In the genomic region with DNA sequence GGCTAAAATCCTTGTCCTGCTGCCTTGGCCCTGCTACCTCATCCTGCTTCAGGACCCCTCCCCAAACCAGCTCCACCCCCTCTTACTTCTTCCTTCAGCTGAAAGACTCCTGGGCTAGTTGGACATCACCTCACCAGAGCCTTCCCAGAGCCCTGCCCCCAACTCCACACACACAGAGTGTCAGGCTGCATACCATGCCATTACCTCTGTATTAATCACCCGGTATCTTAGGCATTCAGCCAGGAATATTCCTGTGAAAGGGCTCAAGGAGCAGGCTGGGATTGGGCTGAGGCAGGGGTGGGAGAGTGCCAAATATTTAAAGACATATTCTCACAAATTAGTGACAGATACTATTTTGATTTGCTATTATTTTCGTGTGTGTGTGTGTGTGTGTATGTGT, we compare ENCODE assay signal across 20 mouse cellular contexts. TPM values are rescaled to one million over a fixed set of nuclear protein-coding genes. Genes with fewer than 3 reads are reported as not detected.
DNase-seq lines count a peak whose midpoint lies in the region; ATAC-seq and TF ChIP-seq lines count a peak whose summit lies in the region.
"Had no signal": no experiment of that assay in that cellular context is flagged by ENCODE, and none has a peak within 500 bp of the region (broad histone marks: within the 10 kb centered on the region; RNA-seq: fewer than 3 reads in every experiment).

No protein-coding gene starts in this region.

- H3K4me3 ChIP-seq in hindbrain, embryonic 13.5 days = no peak overlapping the region
- no peak overlapping the region for H3K4me3 ChIP-seq in hindbrain, embryonic 11.5 days (ENCODE audit: low read depth, low read length)
- H3K4me3 ChIP-seq in lung, postnatal 0 days (ENCODE audit: low read depth, low read length) = no peak overlapping the region
- no peak overlapping the region for H3K4me3 ChIP-seq in stomach, embryonic 15.5 days (replicated peaks)
- H3K4me3 ChIP-seq: megakaryocyte, embryonic 14.5 days had no signal

- CTCF ChIA-PET in Patski (lab: Charles Lee) = no interaction called here

- H3K4me2 ChIP-seq in hindbrain, embryonic 13.5 days = no peak overlapping the region
- H3K4me2 ChIP-seq in hindbrain, embryonic 11.5 days (replicated peaks; ENCODE audit: low read depth, low read length) = no peak overlapping the region
- no peak overlapping the region for H3K4me2 ChIP-seq in lung, postnatal 0 days (replicated peaks; ENCODE audit: low read depth, low read length)
- H3K4me2 ChIP-seq in stomach, embryonic 15.5 days = no peak overlapping the region

- peaks cover 23% of the 10 kb centered on the region for H3K4me1 ChIP-seq in hindbrain, embryonic 13.5 days (replicated peaks)
- 0 out of 2 replicates have a peak, but pooled peaks cover 2% of the 10 kb centered on the region for H3K4me1 ChIP-seq in hindbrain, embryonic 11.5 days (replicated peaks; ENCODE audit: control insufficient read depth, insufficient read depth, low read length)
- H3K4me1 ChIP-seq in lung, postnatal 0 days (ENCODE audit: insufficient read depth, low read depth, low read length) = peaks cover 15% of the 10 kb centered on the region
- H3K4me1 ChIP-seq in stomach, embryonic 15.5 days = peaks cover 22% of the 10 kb centered on the region

- H3K27ac ChIP-seq in hindbrain, embryonic 13.5 days = no peak overlapping the region
- H3K27ac ChIP-seq in hindbrain, embryonic 11.5 days (ENCODE audit: low read depth, low read length) = no peak overlapping the region
- no peak overlapping the region for H3K27ac ChIP-seq in lung, postnatal 0 days (ENCODE audit: low read length)
- no peak overlapping the region for H3K27ac ChIP-seq in stomach, embryonic 15.5 days

- TF ChIP-seq CTCF in lung, postnatal 0 days (IDR thresholded peaks at IDR 0.05) = no peak
- no peak for TF ChIP-seq CTCF in Patski (IDR thresholded peaks at IDR 0.05)

- H3K9ac ChIP-seq in hindbrain, embryonic 13.5 days = 0 out of 2 replicates have a peak overlapping the region, but pooled peaks have one; percentile 35
- no peak overlapping the region for H3K9ac ChIP-seq in hindbrain, embryonic 11.5 days (ENCODE audit: low read depth, low read length)
- H3K9ac ChIP-seq in lung, postnatal 0 days (replicated peaks; ENCODE audit: low read depth) = no peak overlapping the region
- no peak overlapping the region for H3K9ac ChIP-seq in stomach, embryonic 15.5 days
- H3K9ac ChIP-seq: liver, postnatal 0 days had no signal

- H3K27me3 ChIP-seq in hindbrain, embryonic 13.5 days = no peaks in the 10 kb centered on the region
- H3K27me3 ChIP-seq in hindbrain, embryonic 11.5 days (ENCODE audit: control insufficient read depth, insufficient read depth, low read length) = no peaks in the 10 kb centered on the region
- no peaks in the 10 kb centered on the region for H3K27me3 ChIP-seq in lung, postnatal 0 days (replicated peaks; ENCODE audit: insufficient read depth, low read length)
- H3K27me3 ChIP-seq in Patski = no peaks in the 10 kb centered on the region
- no peaks in the 10 kb centered on the region for H3K27me3 ChIP-seq in stomach, embryonic 15.5 days (replicated peaks)

- 0 out of 2 replicates have a peak, but pooled peaks have one; percentile 33 for TF ChIP-seq EP300 in lung, postnatal 0 days (IDR thresholded peaks at IDR 0.05)

- H3K36me3 ChIP-seq in hindbrain, embryonic 13.5 days = no peaks in the 10 kb centered on the region
- no peaks in the 10 kb centered on the region for H3K36me3 ChIP-seq in hindbrain, embryonic 11.5 days (ENCODE audit: control insufficient read depth, insufficient read depth, low read length)
- H3K36me3 ChIP-seq in lung, postnatal 0 days (ENCODE audit: insufficient read depth, low read length) = no peaks in the 10 kb centered on the region
- no peaks in the 10 kb centered on the region for H3K36me3 ChIP-seq in stomach, embryonic 15.5 days

- H3K9me3 ChIP-seq in hindbrain, embryonic 13.5 days = no peaks in the 10 kb centered on the region
- no peaks in the 10 kb centered on the region for H3K9me3 ChIP-seq in hindbrain, embryonic 11.5 days (ENCODE audit: control insufficient read depth, low read length)
- H3K9me3 ChIP-seq in lung, postnatal 0 days (ENCODE audit: low read length) = no peaks in the 10 kb centered on the region
- no peaks in the 10 kb centered on the region for H3K9me3 ChIP-seq in stomach, embryonic 15.5 days

- 61% methylated on average over 2 of the region's 2 CpGs for WGBS in hindbrain, embryonic 13.5 days
- WGBS in hindbrain, embryonic 11.5 days = 61% methylated on average over 2 of the region's 2 CpGs
- WGBS in lung, postnatal 0 days = 23% methylated on average over 2 of the region's 2 CpGs
- WGBS in stomach, embryonic 15.5 days = 32% methylated on average over 2 of the region's 2 CpGs

- ATAC-seq in hindbrain, embryonic 13.5 days (ENCODE audit: low FRiP score) = no peak
- ATAC-seq in hindbrain, embryonic 11.5 days (ENCODE audit: low FRiP score) = no peak
- ATAC-seq in lung, postnatal 0 days = no peak
- ATAC-seq in Patski = peak; percentile 71
- ATAC-seq in stomach, embryonic 15.5 days (ENCODE audit: insufficient read depth, low FRiP score, low read depth) = peak; percentile 20; the same call in 1 of the 2 replicates
- ATAC-seq: hindbrain, embryonic 16.5 days; liver, postnatal 0 days had no signal

- POLR2A ChIA-PET in Patski (lab: Charles Lee) = no interaction called here

- no peak for DNase-seq in hindbrain, embryonic 11.5 days (ENCODE audit: low spot score)
- DNase-seq in lung, postnatal 0 days (ENCODE audit: low spot score) = peak; percentile 58
- no peak for DNase-seq in lung, postnatal 4 days
- no peak for DNase-seq in Patski (ENCODE audit: low read depth, low spot score)
- DNase-seq in thymus, postnatal 10 days (ENCODE audit: low spot score in 2 of 2) = no peak
- DNase-seq in urinary bladder, postnatal 36 days (ENCODE audit: low spot score in 2 of 2) = no peak
- DNase-seq: adrenal gland, postnatal 10 days; cerebellum, adult 2 months; gastrocnemius, postnatal 10 days; liver; liver, postnatal 0 days; right cerebral cortex, adult 18-20 months; thymus, postnatal 36 days had no signal

- in situ Hi-C loops in Patski (cut with MboI; ENCODE audit: low pct_unique_long_range_greater_than_20kb) = loop anchor here (5.0 to 25.0 kb wide), 2 partner anchors 51 to 1516 kb away; a partner anchor contains a TSS

RNA-seq across cellular contexts. Expression of a gene that starts 2.8 kb away (rescaled TPM):
- polyA plus RNA-seq in hindbrain, embryonic 13.5 days (2015; fragmentation: Nextera tagmentation; extraction: Ambion mirVana) = 15.0 and 18.7 TPM in 2 replicates
- 27.9 and 30.3 TPM in 2 replicates for polyA plus RNA-seq in hindbrain, embryonic 11.5 days (2014; fragmentation: Nextera tagmentation; extraction: Ambion mirVana)
- 13.2 and 14.3 TPM in 2 replicates for polyA plus RNA-seq in lung, postnatal 0 days (2015; fragmentation: Nextera tagmentation; extraction: Ambion mirVana)
- polyA plus RNA-seq in Patski (2021) = 17.5 TPM
- polyA plus RNA-seq in stomach, embryonic 15.5 days (2015; fragmentation: Nextera tagmentation; extraction: Ambion mirVana) = 13.3 and 13.7 TPM in 2 replicates

RNA-seq across cellular contexts. Expression of a gene that starts 7.0 kb away (rescaled TPM):
- not detected in 2 replicates for polyA plus RNA-seq in hindbrain, embryonic 13.5 days (2015; fragmentation: Nextera tagmentation; extraction: Ambion mirVana)
- not detected in 2 replicates for polyA plus RNA-seq in hindbrain, embryonic 11.5 days (2014; fragmentation: Nextera tagmentation; extraction: Ambion mirVana)
- polyA plus RNA-seq in lung, postnatal 0 days (2015; fragmentation: Nextera tagmentation; extraction: Ambion mirVana) = not detected in 2 replicates
- polyA plus RNA-seq in Patski (2021) = 0.18 TPM
- polyA plus RNA-seq in stomach, embryonic 15.5 days (2015; fragmentation: Nextera tagmentation; extraction: Ambion mirVana) = 3.4 and 5.0 TPM in 2 replicates
- polyA plus RNA-seq: cortical plate, adult 2 months; embryonic facial prominence, embryonic 14.5 days; hindbrain, embryonic 16.5 days; liver, postnatal 0 days; midbrain, postnatal 0 days had no signal

Comparison
In these comparisons a context has a peak if more than half of its experiments do, and no peak if none do; other contexts are left out.
1. ATAC-seq: peak in Patski (single experiment) and stomach, embryonic 15.5 days (single experiment); none in hindbrain, embryonic 13.5 days (single experiment), hindbrain, embryonic 11.5 days (single experiment) and lung, postnatal 0 days (single experiment).